Mouse (Mus musculus): ENCODE results near the gene Soat2. TPM values are rescaled to one million over a fixed set of nuclear protein-coding genes. Genes with fewer than 3 reads are reported as not detected.

Soat2 gene
- polyA plus RNA-seq, 1 experiment from 2014 or later: 0.16 TPM

GRCm38 (mm10) chr15:102167620-102168021 is 17.3 kb downstream of the Soat2 start:
- H3K4me1 ChIP-seq (ENCODE audit: insufficient read depth, low read depth, low read length): peaks cover 4% of the 10 kb centered on the region
- peak; percentile 93 for ATAC-seq

GRCm38 (mm10) chr15:102169064-102169463 is 18.7 kb downstream of the Soat2 start:
- Histone ChIP-seq H3K4me1 (ENCODE audit: insufficient read depth, low read depth, low read length) (peaks cover 4% of the 10 kb centered on the region), H3K9ac (replicated peaks; ENCODE audit: low read depth) (no peak overlapping the region), H3K27me3 (replicated peaks; ENCODE audit: insufficient read depth, low read length) (no peaks in the 10 kb centered on the region), H3K9me3 (ENCODE audit: low read length) (no peaks in the 10 kb centered on the region), H3K4me3 (ENCODE audit: low read depth, low read length) (no peak overlapping the region), H3K36me3 (ENCODE audit: insufficient read depth, low read length) (no peaks in the 10 kb centered on the region), H3K4me2 (replicated peaks; ENCODE audit: low read depth, low read length) (no peak overlapping the region), H3K27ac (ENCODE audit: low read length) (no peak overlapping the region)
- WGBS: 68% methylated on average over 2 of the region's 2 CpGs
- no peak for DNase-seq (ENCODE audit: low spot score)
- no peak for TF ChIP-seq EP300 (IDR thresholded peaks at IDR 0.05)
- no peak for ATAC-seq

More at GRCm38 (mm10) chr15:102167620-102168021, 17.3 kb downstream of the Soat2 start:
- TF ChIP-seq CTCF (IDR thresholded peaks at IDR 0.05): no peak
- no peak for TF ChIP-seq EP300 (IDR thresholded peaks at IDR 0.05)
- peak; percentile 88 for DNase-seq (ENCODE audit: low spot score)
- Histone ChIP-seq H3K27ac (ENCODE audit: low read length) (no peak overlapping the region), H3K36me3 (ENCODE audit: insufficient read depth, low read length) (no peaks in the 10 kb centered on the region), H3K9me3 (ENCODE audit: low read length) (no peaks in the 10 kb centered on the region), H3K4me2 (replicated peaks; ENCODE audit: low read depth, low read length) (no peak overlapping the region), H3K4me3 (ENCODE audit: low read depth, low read length) (no peak overlapping the region), H3K9ac (replicated peaks; ENCODE audit: low read depth) (no peak overlapping the region), H3K27me3 (replicated peaks; ENCODE audit: insufficient read depth, low read length) (no peaks in the 10 kb centered on the region)
- 24% methylated on average over 6 of the region's 6 CpGs for WGBS

- TF ChIP-seq CTCF (IDR thresholded peaks at IDR 0.05): no peak
- no peak for TF ChIP-seq EP300 (IDR thresholded peaks at IDR 0.05)
- ATAC-seq (no peak), DNase-seq (ENCODE audit: low spot score) (no peak)
- 82% methylated on average over 3 of the region's 3 CpGs for WGBS
- no peaks in the 10 kb centered on the region for H3K9me3 ChIP-seq (ENCODE audit: low read length)
- no peaks in the 10 kb centered on the region for H3K4me1 ChIP-seq (ENCODE audit: insufficient read depth, low read depth, low read length)
- no peaks in the 10 kb centered on the region for H3K36me3 ChIP-seq (ENCODE audit: insufficient read depth, low read length)
- H3K4me3 ChIP-seq (ENCODE audit: low read depth, low read length): no peak overlapping the region
- no peak overlapping the region for H3K27ac ChIP-seq (ENCODE audit: low read length)
- H3K27me3 ChIP-seq (replicated peaks; ENCODE audit: insufficient read depth, low read length): no peaks in the 10 kb centered on the region
- H3K4me2 ChIP-seq (replicated peaks; ENCODE audit: low read depth, low read length): no peak overlapping the region
- no peak overlapping the region for H3K9ac ChIP-seq (replicated peaks; ENCODE audit: low read depth)
These were observed 23.3 kb downstream of the Soat2 start for GRCm38 (mm10) chr15:102173581-102173980.

- no peaks in the 10 kb centered on the region for H3K9me3 ChIP-seq (ENCODE audit: low read length)
- H3K4me2 ChIP-seq (replicated peaks; ENCODE audit: low read depth, low read length): no peak overlapping the region
- no peak overlapping the region for H3K27ac ChIP-seq (ENCODE audit: low read length)
- H3K9ac ChIP-seq (replicated peaks; ENCODE audit: low read depth): no peak overlapping the region
- WGBS: 73% methylated on average over 16 of the region's 16 CpGs
- peak; percentile 77 for DNase-seq (ENCODE audit: low spot score)
- H3K27me3 ChIP-seq (replicated peaks; ENCODE audit: insufficient read depth, low read length): no peaks in the 10 kb centered on the region
- H3K4me1 ChIP-seq (ENCODE audit: insufficient read depth, low read depth, low read length): no peaks in the 10 kb centered on the region
- TF ChIP-seq EP300 (IDR thresholded peaks at IDR 0.05): no peak
- no peak for TF ChIP-seq CTCF (IDR thresholded peaks at IDR 0.05)
- H3K36me3 ChIP-seq (ENCODE audit: insufficient read depth, low read length): no peaks in the 10 kb centered on the region
- no peak overlapping the region for H3K4me3 ChIP-seq (ENCODE audit: low read depth, low read length)
- peak; percentile 78 for ATAC-seq
These were observed 25.5 kb downstream of the Soat2 start for GRCm38 (mm10) chr15:102175736-102176319.

GRCm38 (mm10) chr15:102176571-102177316 is 26.4 kb downstream of the Soat2 start:
- peak; percentile 32 for DNase-seq (ENCODE audit: low spot score)
- H3K4me2 ChIP-seq (replicated peaks; ENCODE audit: low read depth, low read length): no peak overlapping the region
- 63% methylated on average over 7 of the region's 7 CpGs for WGBS
- no peak overlapping the region for H3K4me3 ChIP-seq (ENCODE audit: low read depth, low read length)
- H3K27me3 ChIP-seq (replicated peaks; ENCODE audit: insufficient read depth, low read length): no peaks in the 10 kb centered on the region
- no peaks in the 10 kb centered on the region for H3K4me1 ChIP-seq (ENCODE audit: insufficient read depth, low read depth, low read length)
- no peaks in the 10 kb centered on the region for H3K9me3 ChIP-seq (ENCODE audit: low read length)
- H3K27ac ChIP-seq (ENCODE audit: low read length): peak overlapping the region; percentile 27; the same call in 1 of the 2 replicates
- no peak overlapping the region for H3K9ac ChIP-seq (replicated peaks; ENCODE audit: low read depth)
- ATAC-seq: no peak
- TF ChIP-seq EP300 (IDR thresholded peaks at IDR 0.05) (no peak), CTCF (IDR thresholded peaks at IDR 0.05) (no peak)
- no peaks in the 10 kb centered on the region for H3K36me3 ChIP-seq (ENCODE audit: insufficient read depth, low read length)

- Histone ChIP-seq H3K27ac (ENCODE audit: low read length) (no peak overlapping the region), H3K4me1 (ENCODE audit: insufficient read depth, low read depth, low read length) (no peaks in the 10 kb centered on the region), H3K4me3 (ENCODE audit: low read depth, low read length) (no peak overlapping the region), H3K27me3 (replicated peaks; ENCODE audit: insufficient read depth, low read length) (no peaks in the 10 kb centered on the region), H3K9ac (replicated peaks; ENCODE audit: low read depth) (no peak overlapping the region), H3K4me2 (replicated peaks; ENCODE audit: low read depth, low read length) (no peak overlapping the region), H3K36me3 (ENCODE audit: insufficient read depth, low read length) (no peaks in the 10 kb centered on the region), H3K9me3 (ENCODE audit: low read length) (no peaks in the 10 kb centered on the region)
- no peak for ATAC-seq
- no peak for DNase-seq (ENCODE audit: low spot score)
- 78% methylated on average over 8 of the region's 8 CpGs for WGBS
- TF ChIP-seq CTCF (IDR thresholded peaks at IDR 0.05) (no peak), EP300 (IDR thresholded peaks at IDR 0.05) (no peak)
These were observed 27.1 kb downstream of the Soat2 start for GRCm38 (mm10) chr15:102177417-102177816.
